Mouse (Mus musculus) kidney, adult 2 months (tissue): Measurements from ENCODE around the gene L1td1.

Experiments used
- CTCF ChIP-seq: fragments of 200-500 bp; conservative IDR thresholded peaks from 2 replicates; pipeline ENCODE4 v1.5.1; 2011; ENCODE audit warnings: low read depth, mild to moderate bottlenecking, control low read depth, low read length, moderate library complexity, mixed read lengths; ENCODE audit not compliant: insufficient read depth, insufficient read length
- POLR2A ChIP-seq: fragments of 200-500 bp; IDR thresholded peaks from one replicate; pipeline ENCODE4 v1.6.1; 2011; ENCODE audit warnings: low read depth, low read length, control low read depth

- TF ChIP-seq CTCF (no peak), POLR2A (no peak)
Measured at GRCm38 (mm10) chr4:98778219-98778618, 51.7 kb downstream of the L1td1 start.
